Mouse (Mus musculus): ENCODE measurements around the gene Rad9b. TPM values are rescaled to one million over a fixed set of nuclear protein-coding genes. Genes with fewer than 3 reads are reported as not detected.

The Rad9b gene
- polyA plus RNA-seq, 1 experiment, result 4.0 TPM

DNA sequence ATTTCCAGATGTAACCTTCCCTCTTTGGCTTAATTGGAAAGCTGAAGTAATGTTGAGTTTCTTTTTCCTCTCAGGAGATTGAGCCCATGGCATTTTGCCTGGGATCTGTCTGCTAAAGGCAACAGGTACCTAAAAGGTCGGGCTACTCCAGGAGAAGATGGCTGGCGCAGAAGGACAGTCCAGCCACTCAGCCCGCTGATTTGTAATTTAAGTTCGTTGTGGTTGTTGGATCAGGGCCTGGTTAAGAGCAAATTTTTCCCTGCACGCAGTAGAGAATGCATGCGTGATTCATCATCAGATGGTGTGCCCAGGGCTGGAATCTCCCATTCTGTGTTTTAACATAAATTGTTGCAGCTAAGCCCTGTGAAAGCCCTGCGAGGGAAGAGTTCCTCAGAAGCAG lies 50.1 kb downstream of the Rad9b start:
- no peak for TF ChIP-seq CTCF (IDR thresholded peaks at IDR 0.05; ENCODE audit: borderline replicate concordance, insufficient read depth, low read length)
- no peak for TF ChIP-seq POLR2A (IDR thresholded peaks at IDR 0.05; ENCODE audit: low read depth, low read length)
- peaks cover 34% of the 10 kb centered on the region for H3K4me1 ChIP-seq (ENCODE audit: control insufficient read depth, insufficient read depth, low read length)
- no peak overlapping the region for H3K4me3 ChIP-seq (ENCODE audit: insufficient read depth, low read length)
- peak overlapping the region; percentile 86 for H3K27ac ChIP-seq (ENCODE audit: insufficient read depth, low read length)

DNA sequence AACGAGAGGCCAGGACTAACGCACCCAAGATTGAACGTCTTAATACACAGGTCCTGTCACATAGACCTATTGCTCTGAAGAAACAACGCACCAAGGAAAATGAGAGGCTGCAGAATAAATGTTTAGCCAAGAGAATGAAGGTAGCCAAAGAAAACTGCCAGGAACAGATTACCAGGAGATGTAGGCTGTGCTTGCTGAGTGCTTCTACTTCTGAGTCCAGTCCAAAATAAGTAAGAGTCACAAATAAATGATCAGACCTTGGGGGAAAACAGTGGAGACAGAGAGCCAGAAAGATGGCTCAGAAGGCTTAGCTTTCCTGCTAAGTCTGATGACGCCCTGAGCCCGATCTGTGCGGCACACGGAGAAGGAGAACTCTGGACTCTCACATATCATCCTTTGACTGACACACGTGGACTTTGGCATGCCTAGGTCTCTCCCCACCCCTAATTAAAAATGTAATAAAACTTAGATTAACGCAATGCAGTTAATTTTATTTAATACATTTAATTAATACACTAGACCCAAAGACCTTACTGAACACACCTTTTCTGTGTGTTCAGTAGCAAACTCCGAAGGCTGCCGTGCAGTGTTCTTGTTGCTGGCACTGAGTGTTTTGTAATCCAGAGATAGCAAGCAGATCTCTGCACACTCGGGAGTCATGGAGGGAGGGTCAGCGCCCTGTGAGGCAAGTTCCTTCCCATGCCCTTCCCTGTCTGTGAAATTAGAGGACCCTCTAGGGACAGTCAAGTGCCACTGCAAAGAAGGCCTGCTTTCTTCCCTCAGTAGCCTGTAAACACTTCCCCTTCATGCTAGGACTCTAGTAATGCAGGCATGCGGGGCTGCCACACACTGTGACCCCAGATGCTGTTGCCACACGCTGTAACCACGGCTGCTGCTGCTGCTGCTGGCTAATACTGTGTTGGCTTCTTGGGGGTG lies 51.0 kb downstream of the Rad9b start:
- Histone ChIP-seq H3K4me3 (ENCODE audit: insufficient read depth, low read length) (no peak overlapping the region), H3K27ac (ENCODE audit: insufficient read depth, low read length) (peak overlapping the region; percentile 80), H3K4me1 (ENCODE audit: control insufficient read depth, insufficient read depth, low read length) (peaks cover 36% of the 10 kb centered on the region)
- TF ChIP-seq POLR2A (IDR thresholded peaks at IDR 0.05; ENCODE audit: low read depth, low read length), result no peak
- no peak for TF ChIP-seq CTCF (IDR thresholded peaks at IDR 0.05; ENCODE audit: borderline replicate concordance, insufficient read depth, low read length)

DNA sequence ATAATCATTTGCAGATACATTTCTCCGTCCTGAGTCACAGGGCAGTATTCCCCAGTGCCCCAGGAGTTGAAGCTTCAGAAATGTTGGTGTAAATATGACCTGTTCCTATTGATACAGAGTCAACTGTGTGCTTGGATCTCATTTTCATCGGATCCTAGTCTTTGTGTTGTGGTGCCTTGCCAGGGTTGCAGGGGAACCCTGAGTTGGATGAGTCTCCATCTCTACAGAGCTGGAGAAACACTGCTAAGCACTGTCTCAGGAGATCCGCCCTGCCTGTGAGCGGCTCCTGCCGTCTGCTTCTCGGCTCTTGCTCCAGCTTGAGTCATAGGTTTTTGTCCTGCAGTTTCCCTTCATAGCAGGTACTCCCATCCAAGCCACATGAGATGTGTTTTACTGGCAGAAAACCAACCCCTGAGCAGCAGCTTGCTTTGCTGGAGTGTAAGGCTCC lies 53.9 kb downstream of the Rad9b start:
- no peak for TF ChIP-seq POLR2A (IDR thresholded peaks at IDR 0.05; ENCODE audit: low read depth, low read length)
- Histone ChIP-seq H3K4me3 (ENCODE audit: insufficient read depth, low read length) (no peak overlapping the region), H3K27ac (ENCODE audit: insufficient read depth, low read length) (peak overlapping the region; percentile 81), H3K4me1 (ENCODE audit: control insufficient read depth, insufficient read depth, low read length) (peaks cover 34% of the 10 kb centered on the region)

DNA sequence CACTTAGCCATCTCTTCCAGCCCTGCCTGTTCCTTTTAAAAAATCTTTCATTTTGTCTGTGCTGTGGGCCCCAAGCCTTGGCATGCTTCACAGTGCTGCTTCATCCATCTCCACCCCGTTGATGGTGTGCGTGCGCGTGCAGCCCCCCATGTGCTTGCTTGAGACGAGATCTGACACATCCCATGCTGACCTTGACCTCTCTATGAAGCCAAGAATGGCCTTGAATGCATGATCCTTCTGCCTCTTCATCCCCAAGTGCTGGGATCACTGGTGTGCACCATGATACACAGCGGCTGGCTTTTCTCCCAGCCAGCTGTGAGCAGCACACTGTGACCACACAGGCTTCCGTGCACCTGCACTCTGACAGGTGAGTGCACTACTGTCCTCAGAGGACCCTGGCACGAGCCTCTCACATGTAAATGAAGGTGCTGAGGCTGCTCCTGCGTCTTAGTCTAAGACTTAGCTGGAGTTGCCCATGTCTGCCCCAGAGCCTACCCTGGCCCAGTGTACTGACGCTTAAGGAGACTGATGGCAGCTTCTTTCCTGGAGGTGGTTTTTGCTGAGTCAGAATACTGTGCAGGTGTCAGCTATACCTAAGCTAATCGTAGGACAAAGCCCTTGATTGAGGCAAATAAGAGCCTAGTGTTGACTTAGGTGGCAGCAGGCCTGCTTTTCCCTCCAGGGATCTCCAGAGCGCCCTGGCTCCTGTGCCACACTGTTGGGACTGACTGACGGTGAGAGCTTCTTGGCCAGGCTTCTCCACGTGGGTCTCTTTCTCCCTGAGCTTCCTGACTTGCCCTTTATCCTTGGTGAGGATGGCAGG lies 58.7 kb downstream of the Rad9b start:
- Histone ChIP-seq H3K4me1 (ENCODE audit: control insufficient read depth, insufficient read depth, low read length) (peaks cover 4% of the 10 kb centered on the region; the same call in 1 of the 2 replicates), H3K4me3 (ENCODE audit: insufficient read depth, low read length) (no peak overlapping the region), H3K27ac (ENCODE audit: insufficient read depth, low read length) (no peak overlapping the region)
- TF ChIP-seq CTCF (IDR thresholded peaks at IDR 0.05; ENCODE audit: borderline replicate concordance, insufficient read depth, low read length), result no peak
- TF ChIP-seq POLR2A (IDR thresholded peaks at IDR 0.05; ENCODE audit: low read depth, low read length), result no peak

DNA sequence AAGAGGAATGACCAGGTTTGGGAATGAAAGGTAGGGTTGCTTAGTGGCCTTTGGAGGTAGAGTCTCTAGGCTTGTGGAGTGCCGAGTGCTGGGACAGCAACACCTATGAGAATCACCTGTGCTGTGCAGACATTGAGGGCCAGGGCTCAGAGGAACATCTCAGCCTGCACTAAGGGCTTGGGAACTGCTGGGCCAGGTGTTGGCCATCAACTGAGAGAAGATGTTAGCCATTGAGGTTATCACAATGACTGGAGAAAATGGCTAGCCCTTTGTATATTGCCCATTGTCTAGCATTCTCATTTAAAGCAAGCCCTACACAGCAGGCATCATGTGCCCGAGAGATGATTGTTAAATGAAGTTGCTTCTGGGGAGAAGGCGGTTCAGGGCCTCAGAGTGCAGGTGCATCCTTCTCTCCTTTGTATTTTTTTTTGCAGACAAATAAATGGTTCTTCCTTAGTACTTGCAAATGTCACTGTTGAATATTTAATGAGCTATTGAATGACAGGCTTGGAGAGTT lies 59.8 kb downstream of the Rad9b start:
- TF ChIP-seq CTCF (IDR thresholded peaks at IDR 0.05; ENCODE audit: borderline replicate concordance, insufficient read depth, low read length) (no peak), POLR2A (IDR thresholded peaks at IDR 0.05; ENCODE audit: low read depth, low read length) (no peak)
- H3K4me1 ChIP-seq (ENCODE audit: control insufficient read depth, insufficient read depth, low read length), result peaks cover 2% of the 10 kb centered on the region; the same call in 1 of the 2 replicates
- no peak overlapping the region for H3K27ac ChIP-seq (ENCODE audit: insufficient read depth, low read length)
- H3K4me3 ChIP-seq (ENCODE audit: insufficient read depth, low read length), result no peak overlapping the region

DNA sequence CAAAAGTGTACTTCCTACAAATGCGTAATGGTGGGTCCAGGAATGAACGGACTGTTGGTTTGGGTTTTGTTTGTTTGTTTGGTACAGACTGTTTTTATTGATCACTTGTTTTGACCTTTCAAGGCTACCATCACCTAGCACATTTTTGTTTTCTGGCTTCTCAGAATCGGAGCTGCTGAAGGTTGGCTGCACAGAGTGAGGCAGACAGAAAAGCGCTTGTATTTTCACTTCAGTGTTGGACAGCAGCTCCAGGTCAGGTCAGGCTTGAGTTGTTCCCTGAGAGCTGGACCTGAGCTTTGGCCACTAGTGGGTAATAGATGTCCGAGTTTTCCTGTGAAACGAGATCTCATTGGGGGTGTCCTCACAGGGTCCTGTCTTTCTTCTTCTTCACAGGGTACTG lies 60.9 kb downstream of the Rad9b start:
- H3K27ac ChIP-seq (ENCODE audit: insufficient read depth, low read length), result no peak overlapping the region
- no peak overlapping the region for H3K4me3 ChIP-seq (ENCODE audit: insufficient read depth, low read length)
- TF ChIP-seq CTCF (IDR thresholded peaks at IDR 0.05; ENCODE audit: borderline replicate concordance, insufficient read depth, low read length) (no peak), POLR2A (IDR thresholded peaks at IDR 0.05; ENCODE audit: low read depth, low read length) (no peak)
- H3K4me1 ChIP-seq (ENCODE audit: control insufficient read depth, insufficient read depth, low read length), result peaks cover 2% of the 10 kb centered on the region; the same call in 1 of the 2 replicates

DNA sequence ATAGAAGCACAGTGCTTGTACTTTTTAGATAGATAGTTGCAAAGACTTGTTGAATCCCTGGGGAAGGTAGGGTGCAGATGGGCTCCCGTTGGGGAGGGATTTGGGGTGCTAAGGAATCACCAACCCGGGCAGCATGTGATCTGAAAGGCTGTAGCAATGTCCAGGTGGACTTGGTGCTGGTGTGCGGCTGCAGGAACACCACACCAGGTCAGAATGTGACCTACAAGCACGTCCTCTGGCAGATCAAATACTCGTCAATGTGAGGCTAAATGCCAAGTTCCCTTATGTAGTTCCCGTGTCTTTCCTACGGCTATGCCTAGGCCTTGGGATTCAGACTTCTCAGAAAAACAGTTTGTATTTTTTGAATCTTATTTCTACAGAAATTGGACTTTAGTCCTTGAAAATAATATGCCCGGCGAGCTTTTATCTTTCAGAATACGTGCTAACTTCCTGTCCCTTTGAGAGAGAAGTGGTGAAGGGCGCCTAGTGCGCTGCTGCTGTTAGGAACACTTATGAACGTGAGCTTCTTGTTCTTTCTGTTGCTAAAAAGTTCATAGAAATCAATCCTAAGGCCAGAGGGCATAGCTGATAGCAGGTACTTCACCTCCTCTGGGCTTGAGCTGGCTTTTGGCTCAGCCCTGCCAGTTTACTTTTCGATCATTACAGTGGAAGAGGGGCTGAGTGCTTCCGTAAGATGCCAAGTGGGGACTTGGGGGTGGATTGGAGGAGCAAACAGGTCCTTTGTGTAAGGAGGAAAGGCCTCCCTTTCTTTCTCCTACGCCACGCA lies 62.3 kb downstream of the Rad9b start:
- H3K27ac ChIP-seq (ENCODE audit: insufficient read depth, low read length), result no peak overlapping the region
- no peak overlapping the region for H3K4me3 ChIP-seq (ENCODE audit: insufficient read depth, low read length)
- 0 out of 2 replicates have a peak, but pooled peaks cover 2% of the 10 kb centered on the region for H3K4me1 ChIP-seq (ENCODE audit: control insufficient read depth, insufficient read depth, low read length)
- TF ChIP-seq CTCF (IDR thresholded peaks at IDR 0.05; ENCODE audit: borderline replicate concordance, insufficient read depth, low read length) (no peak), POLR2A (IDR thresholded peaks at IDR 0.05; ENCODE audit: low read depth, low read length) (no peak)

DNA sequence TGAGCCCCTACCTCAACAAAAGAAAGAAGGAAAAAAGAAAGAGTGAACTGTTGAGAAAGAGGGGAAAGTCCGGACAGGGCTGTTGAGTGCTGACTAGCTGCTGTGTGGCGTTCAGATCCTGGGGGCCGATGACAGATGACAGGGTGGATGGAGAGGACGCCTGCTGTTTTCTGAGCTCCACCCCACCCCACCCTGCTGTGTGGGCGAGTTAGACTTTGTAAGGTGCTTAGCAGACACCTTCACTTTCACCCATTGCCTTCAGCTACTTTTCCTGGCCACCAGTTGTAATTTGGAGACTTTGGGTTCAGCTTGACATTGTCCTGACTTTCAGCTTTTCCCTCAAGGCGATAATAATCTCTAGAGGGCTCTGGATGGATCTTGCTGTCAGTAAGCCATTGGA lies 62.9 kb downstream of the Rad9b start:
- H3K4me1 ChIP-seq (ENCODE audit: control insufficient read depth, insufficient read depth, low read length), result peaks cover 4% of the 10 kb centered on the region; the same call in 1 of the 2 replicates
- H3K4me3 ChIP-seq (ENCODE audit: insufficient read depth, low read length), result no peak overlapping the region
- TF ChIP-seq CTCF (IDR thresholded peaks at IDR 0.05; ENCODE audit: borderline replicate concordance, insufficient read depth, low read length) (no peak), POLR2A (IDR thresholded peaks at IDR 0.05; ENCODE audit: low read depth, low read length) (no peak)
- no peak overlapping the region for H3K27ac ChIP-seq (ENCODE audit: insufficient read depth, low read length)

All from embryonic fibroblast, embryonic 13.5 days (primary cell).